Mouse (Mus musculus) kidney, adult 2 months (tissue): ENCODE results near the gene Mib2. TPM values are rescaled to one million over a fixed set of nuclear protein-coding genes. Genes with fewer than 3 reads are reported as not detected.

Experiments used
- DNase-seq: peaks from one replicate; pipeline ENCODE4 v3.0.0; 2021
- H3K27ac ChIP-seq: fragments of 200-500 bp; 2 replicates; pipeline ENCODE4 v1.5.1; 2012; ENCODE audit warnings: low read depth, low read length, control low read depth, inconsistent platforms; ENCODE audit not compliant: insufficient read depth
- H3K27me3 ChIP-seq: fragments of 200-500 bp; replicated peaks from 2 replicates; pipeline ENCODE4 v1.6.1; 2012; ENCODE audit warnings: mild to moderate bottlenecking, moderate library complexity, low read length, inconsistent platforms; ENCODE audit not compliant: control insufficient read depth, insufficient read depth
- H3K36me3 ChIP-seq: fragments of 200-500 bp; 2 replicates; pipeline ENCODE4 v1.6.1; 2012; ENCODE audit warnings: mild to moderate bottlenecking, moderate library complexity, low read length, inconsistent platforms; ENCODE audit not compliant: control insufficient read depth, insufficient read depth
- H3K4me1 ChIP-seq: fragments of 200-500 bp; 2 replicates; pipeline ENCODE4 v1.6.1; 2011; ENCODE audit warnings: low read length; ENCODE audit not compliant: control insufficient read depth, insufficient read depth
- H3K4me3 ChIP-seq: fragments of 200-500 bp; 2 replicates; pipeline ENCODE4 v1.5.1; 2011; ENCODE audit warnings: mild to moderate bottlenecking, low read depth, low read length, control low read depth; ENCODE audit not compliant: insufficient read depth
- CTCF ChIP-seq: fragments of 200-500 bp; conservative IDR thresholded peaks from 2 replicates; pipeline ENCODE4 v1.5.1; 2011; ENCODE audit warnings: low read depth, mild to moderate bottlenecking, control low read depth, low read length, moderate library complexity, mixed read lengths; ENCODE audit not compliant: insufficient read depth, insufficient read length
- POLR2A ChIP-seq: fragments of 200-500 bp; IDR thresholded peaks from one replicate; pipeline ENCODE4 v1.6.1; 2011; ENCODE audit warnings: low read depth, low read length, control low read depth
- WGBS: fragments of 180-500 bp; shearing (Covaris S2); methylation state at CpG from one replicate; pipeline ENCODE4 v1.1.7; 2018; 5-methylcytosine and 5-hydroxymethylcytosine counted together
- polyA plus RNA-seq: library from polyadenylated mRNA; depleted of rRNA; stranded (reverse); fragments of >200 nt; gene quantifications from 2 replicates; pipeline ENCODE4 v1.2.3, GENCODE M21; 2012

Mib2 gene
- polyA plus RNA-seq, 1 experiment, result 57.7 TPM

DNA sequence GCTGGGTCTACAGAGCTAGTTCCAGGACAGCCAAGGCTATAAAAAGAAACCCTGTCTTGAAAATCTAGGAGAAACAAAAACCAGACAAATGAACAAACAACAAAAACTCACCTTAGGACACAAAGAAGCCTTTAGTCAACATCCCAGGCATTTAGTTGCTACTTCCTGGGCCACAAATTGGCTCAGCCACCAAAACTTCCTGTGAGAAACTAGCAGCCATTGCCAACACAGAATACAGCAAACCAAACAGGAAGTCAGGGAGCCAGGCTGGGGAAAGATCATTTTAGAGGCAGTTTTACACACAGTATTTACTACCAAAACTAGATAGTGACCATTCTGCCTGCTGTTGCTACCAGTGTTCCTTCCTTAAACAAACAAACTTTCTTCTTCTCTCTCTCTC is 2.1 kb downstream of the Mib2 start:
- DNase-seq, result peak; percentile 23
- H3K27ac ChIP-seq, result peak overlapping the region; percentile 59; the same call in 1 of the 2 replicates
- H3K4me3 ChIP-seq, result no peak overlapping the region
- H3K36me3 ChIP-seq, result no peaks in the 10 kb centered on the region
- H3K4me1 ChIP-seq, result peaks cover 4% of the 10 kb centered on the region
- TF ChIP-seq POLR2A (no peak), CTCF (no peak)
- H3K27me3 ChIP-seq, result no peaks in the 10 kb centered on the region

DNA sequence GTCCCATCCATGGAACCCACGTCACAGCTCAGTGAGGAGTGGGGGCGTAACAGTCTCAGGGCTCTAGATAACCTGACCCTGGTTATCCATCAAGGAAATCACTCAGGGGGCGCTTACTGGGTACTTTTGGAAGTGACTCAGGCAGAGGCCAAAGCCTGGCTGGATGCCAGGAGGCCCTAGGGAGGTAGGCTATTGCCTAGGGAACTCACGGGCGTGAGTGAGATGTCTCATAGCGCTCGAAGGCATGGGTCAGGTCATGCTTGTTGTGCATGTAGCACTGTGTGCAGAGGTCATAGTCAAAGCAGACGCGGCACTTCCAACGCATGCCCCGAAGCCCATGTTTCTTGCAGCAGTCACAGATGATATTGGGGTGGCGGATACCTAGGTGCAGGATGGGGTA is 8.4 kb downstream of the Mib2 start:
- no peaks in the 10 kb centered on the region for H3K36me3 ChIP-seq
- H3K27ac ChIP-seq, result no peak overlapping the region
- 65% methylated on average over 12 of the region's 12 CpGs for WGBS
- H3K4me1 ChIP-seq, result no peaks in the 10 kb centered on the region
- TF ChIP-seq CTCF, result no peak
- H3K27me3 ChIP-seq, result no peaks in the 10 kb centered on the region
- no peak overlapping the region for H3K4me3 ChIP-seq
- no peak for DNase-seq

DNA sequence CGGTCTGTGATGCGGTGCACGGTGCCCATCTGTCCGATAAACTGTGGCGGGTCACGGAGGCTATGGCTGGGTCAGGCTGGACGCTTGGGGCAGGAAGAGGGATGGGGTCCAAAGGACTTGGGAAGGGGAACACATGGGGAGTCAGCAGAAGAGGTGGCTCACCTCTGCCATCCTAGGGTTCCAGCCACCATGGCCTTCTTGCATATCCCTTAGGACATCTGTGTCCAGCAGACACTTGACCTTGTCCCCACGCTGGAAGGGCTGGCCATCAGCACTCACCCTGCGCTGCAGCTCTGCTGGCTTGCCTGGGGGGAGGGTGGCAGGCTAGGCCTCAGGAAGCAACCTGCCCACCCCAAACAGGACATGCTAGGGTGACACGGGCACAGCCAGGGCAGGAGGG is 10.0 kb downstream of the Mib2 start:
- H3K4me1 ChIP-seq, result peaks cover 3% of the 10 kb centered on the region
- no peaks in the 10 kb centered on the region for H3K27me3 ChIP-seq
- TF ChIP-seq POLR2A, result no peak
- TF ChIP-seq CTCF, result no peak
- 88% methylated on average over 10 of the region's 10 CpGs for WGBS
- H3K27ac ChIP-seq, result no peak overlapping the region
- DNase-seq, result no peak
- H3K36me3 ChIP-seq, result no peaks in the 10 kb centered on the region
- H3K4me3 ChIP-seq, result no peak overlapping the region

DNA sequence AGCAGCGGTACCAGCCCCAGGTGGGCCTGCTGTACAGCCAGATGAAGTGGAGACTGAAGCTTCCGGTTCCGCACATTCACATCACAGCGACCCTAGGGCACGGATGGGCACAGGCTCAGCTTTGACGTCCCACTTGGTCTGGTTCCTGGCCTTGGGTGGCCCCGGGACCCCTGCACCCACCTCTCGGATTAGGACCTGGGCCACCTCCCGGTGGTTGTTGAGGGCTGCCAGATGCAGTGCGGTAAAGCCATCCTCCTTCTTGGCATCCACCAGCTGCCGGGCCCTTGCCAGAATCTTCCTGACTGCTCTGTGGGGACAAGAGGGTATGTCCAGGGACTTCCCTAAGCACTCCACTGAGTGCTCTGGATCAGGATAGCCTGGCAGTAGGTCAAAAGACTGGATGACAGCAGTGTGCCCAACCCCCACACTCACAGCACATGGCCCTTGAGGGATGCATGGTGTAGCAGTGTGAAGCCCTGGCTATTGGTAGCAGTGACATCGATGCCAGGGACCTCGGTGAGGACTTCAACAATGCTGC is 12.7 kb downstream of the Mib2 start:
- DNase-seq, result no peak
- no peak overlapping the region for H3K27ac ChIP-seq
- H3K4me3 ChIP-seq, result no peak overlapping the region
- H3K4me1 ChIP-seq, result peaks cover 10% of the 10 kb centered on the region
- no peaks in the 10 kb centered on the region for H3K27me3 ChIP-seq
- 97% methylated on average over 13 of the region's 13 CpGs for WGBS
- TF ChIP-seq CTCF (no peak), POLR2A (no peak)
- no peaks in the 10 kb centered on the region for H3K36me3 ChIP-seq

DNA sequence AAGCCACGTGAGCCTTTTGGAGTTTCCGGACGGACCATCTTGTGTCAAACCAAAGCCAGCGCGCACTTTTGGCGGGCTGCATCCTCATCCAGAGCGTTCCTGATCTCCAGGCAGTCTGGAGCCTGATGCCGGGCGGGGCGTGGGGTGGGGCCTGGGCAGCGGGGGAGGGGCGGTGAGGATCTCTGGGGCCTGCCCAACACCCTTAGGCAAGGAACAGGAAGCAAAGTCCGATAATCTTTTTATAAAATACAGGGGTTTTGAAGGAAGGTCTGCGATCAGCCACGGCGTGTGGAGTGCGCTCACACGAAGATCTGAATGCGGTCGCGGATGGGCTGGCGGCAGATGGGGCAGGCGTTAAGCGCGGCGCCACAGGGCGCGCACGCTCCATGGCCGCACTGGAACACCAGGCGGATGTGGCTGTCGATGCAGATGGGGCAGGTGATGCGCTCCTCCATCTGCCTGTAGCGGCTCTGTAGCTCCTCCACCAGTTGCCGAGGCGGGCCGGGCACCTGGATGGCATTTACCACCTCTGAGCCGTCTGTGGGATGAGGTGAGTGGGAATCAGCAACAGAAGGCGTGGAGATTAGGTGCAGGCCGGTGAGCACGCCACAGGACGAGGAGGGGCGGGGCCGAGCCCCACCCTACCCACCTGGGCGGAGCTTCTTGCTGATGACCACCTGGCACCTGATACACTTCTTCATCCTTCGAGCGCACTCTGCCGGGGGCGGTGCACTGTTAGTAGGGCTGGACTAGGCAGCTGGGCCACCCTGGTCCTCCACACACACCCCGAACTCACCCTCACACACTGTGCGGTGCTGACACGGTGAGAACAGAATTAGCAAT is 14.3 kb downstream of the Mib2 start:
- H3K4me3 ChIP-seq, result peak overlapping the region; percentile 43
- H3K27me3 ChIP-seq, result no peaks in the 10 kb centered on the region
- TF ChIP-seq POLR2A (no peak), CTCF (no peak)
- peaks cover 10% of the 10 kb centered on the region for H3K4me1 ChIP-seq
- no peak overlapping the region for H3K27ac ChIP-seq
- no peaks in the 10 kb centered on the region for H3K36me3 ChIP-seq
- 11% methylated on average over 52 of the region's 52 CpGs for WGBS
- peak; percentile 47 for DNase-seq

DNA sequence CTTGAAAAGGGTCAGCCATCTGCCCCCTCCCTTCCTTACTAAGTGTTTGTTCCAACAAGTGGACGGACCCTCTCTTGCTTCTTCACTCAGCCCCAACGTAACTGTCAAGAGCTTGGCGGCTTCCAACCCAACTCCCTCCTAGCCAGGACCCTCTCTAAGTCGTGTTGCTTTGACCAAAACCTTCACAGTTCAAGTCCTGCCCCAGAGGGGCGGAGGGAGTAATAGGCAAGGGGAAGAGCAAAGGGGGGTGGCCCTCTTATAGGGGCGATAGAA is 14.9 kb downstream of the Mib2 start:
- no peak overlapping the region for H3K27ac ChIP-seq
- TF ChIP-seq POLR2A (no peak), CTCF (no peak)
- H3K36me3 ChIP-seq, result peaks cover under 1% of the 10 kb centered on the region; the same call in 1 of the 2 replicates
- no peak overlapping the region for H3K4me3 ChIP-seq
- peaks cover 10% of the 10 kb centered on the region for H3K4me1 ChIP-seq
- WGBS, result 11% methylated on average over 6 of the region's 6 CpGs
- H3K27me3 ChIP-seq, result no peaks in the 10 kb centered on the region
- DNase-seq, result no peak

DNA sequence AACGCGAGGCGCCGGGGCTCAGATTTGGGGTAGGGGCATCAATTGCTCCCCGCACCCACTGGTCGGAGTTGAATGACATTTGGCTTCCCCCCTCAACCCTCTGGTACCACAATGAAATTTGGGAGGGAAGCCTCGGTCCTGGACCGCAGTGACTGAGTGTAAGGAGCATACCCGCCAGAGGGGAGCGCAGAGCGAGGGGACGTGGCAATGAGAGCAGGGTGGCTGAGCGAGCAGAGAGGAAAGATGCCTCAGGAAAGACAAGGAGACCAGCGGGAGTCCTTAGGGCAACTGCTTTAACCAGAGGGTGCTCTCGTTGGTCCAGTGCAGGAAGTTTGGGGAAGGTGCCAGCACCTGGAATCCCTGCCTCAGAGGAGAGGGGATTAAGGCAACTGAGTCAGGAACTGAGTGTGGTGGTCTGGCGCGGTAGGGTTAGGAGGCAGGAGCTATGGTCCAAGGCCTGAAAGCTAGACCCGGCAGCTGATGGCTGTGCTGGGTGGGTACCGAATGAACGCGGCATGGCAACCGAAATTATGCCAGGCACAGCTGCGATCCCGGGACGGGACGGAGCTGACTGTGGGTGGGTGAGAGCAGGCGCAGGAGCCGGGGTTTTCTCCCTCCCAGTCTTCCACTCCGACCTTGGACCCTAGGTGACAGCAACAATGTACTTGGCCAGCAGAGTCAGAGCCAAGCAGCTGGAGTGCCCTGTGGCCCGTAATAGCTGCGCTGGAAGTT is 15.4 kb downstream of the Mib2 start:
- TF ChIP-seq POLR2A (no peak), CTCF (no peak)
- peaks cover 10% of the 10 kb centered on the region for H3K4me1 ChIP-seq
- 1% methylated on average over 31 of the region's 31 CpGs for WGBS
- peak overlapping the region; percentile 24; the same call in 1 of the 2 replicates for H3K4me3 ChIP-seq
- no peak overlapping the region for H3K27ac ChIP-seq
- peak; percentile 46 for DNase-seq
- no peaks in the 10 kb centered on the region for H3K27me3 ChIP-seq
- peaks cover 1% of the 10 kb centered on the region for H3K36me3 ChIP-seq
